ENCODE assay signal across 8 mouse cellular contexts in the genomic region with DNA sequence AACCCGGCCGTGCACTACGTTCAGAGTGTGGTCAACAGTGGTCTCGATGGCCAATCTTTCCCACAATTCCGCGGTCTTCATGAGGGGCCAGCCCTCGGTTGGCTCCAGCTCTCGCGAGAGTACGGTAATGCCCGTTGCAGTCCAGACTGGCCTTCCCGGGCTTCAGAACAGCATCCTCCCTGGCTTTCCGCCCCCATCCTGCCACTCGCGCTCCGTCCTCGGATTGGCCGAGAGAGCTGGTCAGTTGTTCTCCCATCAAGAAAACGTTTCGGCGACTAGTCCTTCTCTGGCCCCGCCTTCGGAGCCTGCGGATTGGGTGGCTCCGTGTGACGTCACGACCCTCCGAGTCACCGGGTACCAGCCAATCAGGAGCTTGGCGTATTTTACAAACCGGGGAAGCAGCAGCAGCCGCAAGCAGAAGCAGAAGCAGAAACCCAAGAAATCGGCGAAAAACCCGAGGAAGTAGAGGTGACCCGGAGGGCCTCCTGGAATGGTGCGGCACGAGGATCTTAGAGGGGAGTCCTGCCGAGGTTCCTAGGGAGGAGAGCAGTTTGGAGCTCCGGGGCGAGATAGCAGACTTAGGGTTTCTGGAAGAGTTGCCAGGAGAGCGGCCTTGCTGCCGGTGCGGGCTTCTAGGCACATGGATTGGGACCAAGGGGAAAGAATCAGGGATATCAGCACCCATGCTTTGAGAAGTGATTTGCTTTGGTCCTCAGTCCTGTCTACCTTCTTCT. TPM values are rescaled to one million over a fixed set of nuclear protein-coding genes. Genes with fewer than 3 reads are reported as not detected.
A peak's percentile ranks its signal among the peaks of the same experiment; 100 is the strongest.
DNase-seq lines count a peak whose midpoint lies in the region; ATAC-seq lines count a peak whose summit lies in the region.

No protein-coding gene starts in this region.

- H3K4me2 ChIP-seq in forebrain, embryonic 11.5 days (ENCODE audit: low read depth, low read length, severe bottlenecking), result peak overlapping the region; percentile 90
- peak overlapping the region; percentile 96 for H3K4me2 ChIP-seq in heart, embryonic 16.5 days (ENCODE audit: low read depth, low read length)
- H3K4me2 ChIP-seq in liver, embryonic 15.5 days, result peak overlapping the region; percentile 86
- peak overlapping the region; percentile 83 for H3K4me2 ChIP-seq in neural tube, embryonic 12.5 days (replicated peaks)

- peaks cover 3% of the 10 kb centered on the region for H3K36me3 ChIP-seq in forebrain, embryonic 11.5 days (ENCODE audit: control insufficient read depth, insufficient read depth, low read length)
- peaks cover 10% of the 10 kb centered on the region; the same call in 1 of the 2 replicates for H3K36me3 ChIP-seq in heart, embryonic 16.5 days (ENCODE audit: control insufficient read depth, insufficient read depth)
- H3K36me3 ChIP-seq in liver, embryonic 15.5 days (replicated peaks), result peaks cover 27% of the 10 kb centered on the region
- H3K36me3 ChIP-seq in neural tube, embryonic 12.5 days, result peaks cover 19% of the 10 kb centered on the region

- H3K4me1 ChIP-seq in forebrain, embryonic 11.5 days (replicated peaks; ENCODE audit: control insufficient read depth, insufficient read depth, low read length), result peaks cover 10% of the 10 kb centered on the region
- H3K4me1 ChIP-seq in heart, embryonic 16.5 days (ENCODE audit: control insufficient read depth, insufficient read depth, low read length), result peaks cover 20% of the 10 kb centered on the region
- peaks cover 29% of the 10 kb centered on the region for H3K4me1 ChIP-seq in liver, embryonic 15.5 days (replicated peaks)
- peaks cover 28% of the 10 kb centered on the region for H3K4me1 ChIP-seq in neural tube, embryonic 12.5 days

- peak overlapping the region; percentile 62 for H3K4me3 ChIP-seq in forebrain, embryonic 11.5 days (ENCODE audit: low read depth, low read length)
- peak overlapping the region; percentile 66 for H3K4me3 ChIP-seq in heart, embryonic 16.5 days (ENCODE audit: low read length)
- H3K4me3 ChIP-seq in liver, embryonic 15.5 days (replicated peaks), result peak overlapping the region; percentile 86
- H3K4me3 ChIP-seq in neural tube, embryonic 12.5 days, result peak overlapping the region; percentile 55

- H3K9me3 ChIP-seq in forebrain, embryonic 11.5 days (ENCODE audit: control insufficient read depth, low read length), result no peaks in the 10 kb centered on the region
- no peaks in the 10 kb centered on the region; the same call in 1 of the 2 replicates for H3K9me3 ChIP-seq in heart, embryonic 16.5 days (replicated peaks; ENCODE audit: control insufficient read depth, low read length)
- H3K9me3 ChIP-seq in liver, embryonic 15.5 days (replicated peaks), result no peaks in the 10 kb centered on the region; the same call in 1 of the 2 replicates
- no peaks in the 10 kb centered on the region for H3K9me3 ChIP-seq in neural tube, embryonic 12.5 days

- peak; percentile 97 for ATAC-seq in forebrain, embryonic 11.5 days (replicated peaks; ENCODE audit: low FRiP score)
- peak; percentile 96 for ATAC-seq in heart, embryonic 16.5 days (replicated peaks; ENCODE audit: extremely low read depth, insufficient read depth, low FRiP score)
- ATAC-seq in liver, embryonic 15.5 days (ENCODE audit: insufficient read depth), result peak; percentile 90
- peak; percentile 98 for ATAC-seq in neural tube, embryonic 12.5 days (ENCODE audit: low FRiP score, low read depth)

- WGBS in forebrain, embryonic 11.5 days, result under 1% methylated on average over 44 of the region's 44 CpGs
- whole genome bisulfite sequencing in heart, embryonic 16.5 days, result under 1% methylated on average over 44 of the region's 44 CpGs
- under 1% methylated on average over 44 of the region's 44 CpGs for WGBS in liver, embryonic 15.5 days (ENCODE audit: insufficient replicate concordance)
- under 1% methylated on average over 44 of the region's 44 CpGs for WGBS in neural tube, embryonic 12.5 days

- no peaks in the 10 kb centered on the region for H3K27me3 ChIP-seq in forebrain, embryonic 11.5 days (ENCODE audit: control insufficient read depth, insufficient read depth, low read length)
- no peaks in the 10 kb centered on the region for H3K27me3 ChIP-seq in heart, embryonic 16.5 days (ENCODE audit: control insufficient read depth, insufficient read depth, low read length)
- H3K27me3 ChIP-seq in liver, embryonic 15.5 days, result no peaks in the 10 kb centered on the region
- H3K27me3 ChIP-seq in neural tube, embryonic 12.5 days (replicated peaks), result no peaks in the 10 kb centered on the region

- H3K9ac ChIP-seq in forebrain, embryonic 11.5 days (ENCODE audit: low read length), result peak overlapping the region; percentile 67
- peak overlapping the region; percentile 79 for H3K9ac ChIP-seq in heart, embryonic 16.5 days (ENCODE audit: low read length)
- H3K9ac ChIP-seq in liver, embryonic 15.5 days, result peak overlapping the region; percentile 86
- peak overlapping the region; percentile 74 for H3K9ac ChIP-seq in neural tube, embryonic 12.5 days

- peak overlapping the region; percentile 96 for H3K27ac ChIP-seq in forebrain, embryonic 11.5 days (ENCODE audit: low read depth, low read length)
- peak overlapping the region; percentile 95 for H3K27ac ChIP-seq in heart, embryonic 16.5 days (ENCODE audit: low read length)
- H3K27ac ChIP-seq in liver, embryonic 15.5 days (replicated peaks), result peak overlapping the region; percentile 94
- H3K27ac ChIP-seq in neural tube, embryonic 12.5 days, result peak overlapping the region; percentile 91

- peak; percentile 88 to 92 for DNase-seq in CD8-positive naive resting alpha-beta T cell, adult 2 months (ENCODE audit: low read depth in 2 of 2, low spot score in 2 of 2)
- DNase-seq in c-Kit-positive CD71-positive TER-119-negative erythroid progenitor cells, embryonic 14.5 days (ENCODE audit: low read depth), result peak; percentile 93
- peak; percentile 98 for DNase-seq in forebrain, embryonic 11.5 days (ENCODE audit: low spot score)
- peak; percentile 99 for DNase-seq in kidney, postnatal 36 days
- DNase-seq in telencephalon, adult 2 months (ENCODE audit: low read depth, low spot score), result peak; percentile 96

RNA-seq across cellular contexts. Expression of a gene that starts 0.4 kb away (rescaled TPM):
- polyA plus RNA-seq in forebrain, embryonic 11.5 days (2014; fragmentation: Nextera tagmentation; extraction: Ambion mirVana), result 38.8 and 40.2 TPM in 2 replicates
- 27.8 and 29.4 TPM in 2 replicates for polyA plus RNA-seq in heart, embryonic 16.5 days (2015; fragmentation: Nextera tagmentation; extraction: Ambion mirVana)
- polyA plus RNA-seq in liver, embryonic 15.5 days (2015; fragmentation: Nextera tagmentation; extraction: Ambion mirVana), result 14.6 and 15.9 TPM in 2 replicates
- polyA plus RNA-seq in neural tube, embryonic 12.5 days (2016; fragmentation: Nextera tagmentation; extraction: Ambion mirVana), result 24.2 and 25.8 TPM in 2 replicates

RNA-seq across cellular contexts. Expression of a gene that starts 12.8 kb away (rescaled TPM):
- 0.12 TPM in 1 of 2 replicates, not detected in the other for polyA plus RNA-seq in forebrain, embryonic 11.5 days (2014; fragmentation: Nextera tagmentation; extraction: Ambion mirVana)
- 0.12 and 0.16 TPM in 2 replicates for polyA plus RNA-seq in heart, embryonic 16.5 days (2015; fragmentation: Nextera tagmentation; extraction: Ambion mirVana)
- not detected in 2 replicates for polyA plus RNA-seq in liver, embryonic 15.5 days (2015; fragmentation: Nextera tagmentation; extraction: Ambion mirVana)
- 4.4 and 4.5 TPM in 2 replicates for polyA plus RNA-seq in neural tube, embryonic 12.5 days (2016; fragmentation: Nextera tagmentation; extraction: Ambion mirVana)

RNA-seq across cellular contexts. Expression of a gene that starts 18.2 kb away (rescaled TPM):
- polyA plus RNA-seq in forebrain, embryonic 11.5 days (2014; fragmentation: Nextera tagmentation; extraction: Ambion mirVana), result 0.16 and 0.40 TPM in 2 replicates
- polyA plus RNA-seq in heart, embryonic 16.5 days (2015; fragmentation: Nextera tagmentation; extraction: Ambion mirVana), result 0.43 and 0.52 TPM in 2 replicates
- polyA plus RNA-seq in liver, embryonic 15.5 days (2015; fragmentation: Nextera tagmentation; extraction: Ambion mirVana), result 18.1 and 21.5 TPM in 2 replicates
- 0.70 and 1.1 TPM in 2 replicates for polyA plus RNA-seq in neural tube, embryonic 12.5 days (2016; fragmentation: Nextera tagmentation; extraction: Ambion mirVana)

RNA-seq across cellular contexts. Expression of a gene that starts 19.8 kb away (rescaled TPM):
- polyA plus RNA-seq in forebrain, embryonic 11.5 days (2014; fragmentation: Nextera tagmentation; extraction: Ambion mirVana), result 0.19 and 0.94 TPM in 2 replicates
- polyA plus RNA-seq in heart, embryonic 16.5 days (2015; fragmentation: Nextera tagmentation; extraction: Ambion mirVana), result 1.4 and 2.4 TPM in 2 replicates
- polyA plus RNA-seq in liver, embryonic 15.5 days (2015; fragmentation: Nextera tagmentation; extraction: Ambion mirVana), result 0.83 and 1.2 TPM in 2 replicates
- polyA plus RNA-seq in neural tube, embryonic 12.5 days (2016; fragmentation: Nextera tagmentation; extraction: Ambion mirVana), result 109 and 168 TPM in 2 replicates

RNA-seq across cellular contexts. Expression of a gene that starts 45.1 kb away (rescaled TPM):
- polyA plus RNA-seq in forebrain, embryonic 11.5 days (2014; fragmentation: Nextera tagmentation; extraction: Ambion mirVana), result 142 and 160 TPM in 2 replicates
- polyA plus RNA-seq in heart, embryonic 16.5 days (2015; fragmentation: Nextera tagmentation; extraction: Ambion mirVana), result 130 and 149 TPM in 2 replicates
- 271 and 291 TPM in 2 replicates for polyA plus RNA-seq in liver, embryonic 15.5 days (2015; fragmentation: Nextera tagmentation; extraction: Ambion mirVana)
- 62.0 and 64.6 TPM in 2 replicates for polyA plus RNA-seq in neural tube, embryonic 12.5 days (2016; fragmentation: Nextera tagmentation; extraction: Ambion mirVana)

Comparison
In these comparisons a context has a peak if more than half of its experiments do, and no peak if none do; other contexts are left out.
1. Peak in every context shown above with its lines: DNase-seq, ATAC-seq, H3K4me3 ChIP-seq and H3K27ac ChIP-seq.